Mouse (Mus musculus) heart, adult 2 months (tissue): ENCODE data around the gene Morn4.

Experiments
- CTCF ChIP-seq: fragments of 200-600 bp; IDR thresholded peaks from 2 replicates; pipeline ENCODE4 v1.8.1; 2022; ENCODE audit warnings: antibody characterized with exemption, mild to moderate bottlenecking, moderate library complexity
- EP300 ChIP-seq: fragments of 200-500 bp; IDR thresholded peaks from 2 replicates; pipeline ENCODE4 v1.6.1; 2011; ENCODE audit warnings: low read depth, low read length, control low read depth; ENCODE audit not compliant: insufficient read depth
- POLR2A ChIP-seq: fragments of 200-500 bp; IDR thresholded peaks from 2 replicates; pipeline ENCODE4 v1.6.1; 2011; ENCODE audit warnings: mild to moderate bottlenecking, low read depth, low read length, control low read depth; ENCODE audit not compliant: insufficient read depth

DNA sequence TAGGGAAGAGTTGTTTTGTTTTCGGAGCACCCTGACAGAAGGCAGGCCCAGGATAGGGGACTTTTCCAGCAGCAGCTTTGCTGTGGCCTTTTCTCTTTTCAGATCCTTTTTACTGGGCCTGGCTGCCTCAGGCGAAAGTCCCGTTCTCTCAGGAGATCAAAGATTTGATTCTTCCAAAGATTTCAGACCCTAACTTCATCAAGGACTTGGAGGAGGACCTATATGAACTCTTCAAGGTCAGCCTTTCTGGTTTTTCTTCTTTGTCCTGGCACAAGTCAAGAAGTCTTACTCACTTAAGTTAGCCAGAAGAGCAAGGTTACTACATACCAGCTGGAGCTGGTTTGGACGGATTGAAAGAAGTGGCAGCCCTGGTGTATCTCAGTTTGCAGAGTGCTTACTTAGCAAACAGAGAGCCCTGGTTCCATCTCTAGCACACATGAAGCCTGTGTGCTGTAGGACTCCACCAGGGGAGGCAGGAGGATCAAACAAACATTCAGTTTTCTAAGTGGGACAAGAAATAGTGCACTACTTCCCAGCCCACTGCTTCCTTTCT lies 29.7 kb upstream of the Morn4 start:
- TF ChIP-seq POLR2A = no peak
- TF ChIP-seq CTCF = no peak
- TF ChIP-seq EP300 = no peak
